Mouse (Mus musculus) left cerebral cortex, postnatal 4 days (tissue): ENCODE data around the gene Nup50. TPM values are rescaled to one million over a fixed set of nuclear protein-coding genes. Genes with fewer than 3 reads are reported as not detected.

Experiments
- DNase-seq: peaks from one replicate; pipeline ENCODE4 v3.0.0-alpha.2; 2022
- intact Hi-C: fragments of 180-260 bp; cut with DNase I; formaldehyde crosslinking; loops from one replicate; pipeline ENCODE4 v1.15.1; 2025
- microRNA-seq: library from miRNA; unstranded; fragments of <30 nt; microRNA quantifications from one replicate; pipeline ENCODE4 v1.2.0, GENCODE M21; 2022
- total RNA-seq, 2 experiments: library from RNA; stranded (reverse); gene quantifications; 2 replicates each; pipeline ENCODE4 v1.2.3; 2021

Nup50 gene
- total RNA-seq, 2 experiments from 2014 or later = 30.5 to 33.9 TPM

DNA sequence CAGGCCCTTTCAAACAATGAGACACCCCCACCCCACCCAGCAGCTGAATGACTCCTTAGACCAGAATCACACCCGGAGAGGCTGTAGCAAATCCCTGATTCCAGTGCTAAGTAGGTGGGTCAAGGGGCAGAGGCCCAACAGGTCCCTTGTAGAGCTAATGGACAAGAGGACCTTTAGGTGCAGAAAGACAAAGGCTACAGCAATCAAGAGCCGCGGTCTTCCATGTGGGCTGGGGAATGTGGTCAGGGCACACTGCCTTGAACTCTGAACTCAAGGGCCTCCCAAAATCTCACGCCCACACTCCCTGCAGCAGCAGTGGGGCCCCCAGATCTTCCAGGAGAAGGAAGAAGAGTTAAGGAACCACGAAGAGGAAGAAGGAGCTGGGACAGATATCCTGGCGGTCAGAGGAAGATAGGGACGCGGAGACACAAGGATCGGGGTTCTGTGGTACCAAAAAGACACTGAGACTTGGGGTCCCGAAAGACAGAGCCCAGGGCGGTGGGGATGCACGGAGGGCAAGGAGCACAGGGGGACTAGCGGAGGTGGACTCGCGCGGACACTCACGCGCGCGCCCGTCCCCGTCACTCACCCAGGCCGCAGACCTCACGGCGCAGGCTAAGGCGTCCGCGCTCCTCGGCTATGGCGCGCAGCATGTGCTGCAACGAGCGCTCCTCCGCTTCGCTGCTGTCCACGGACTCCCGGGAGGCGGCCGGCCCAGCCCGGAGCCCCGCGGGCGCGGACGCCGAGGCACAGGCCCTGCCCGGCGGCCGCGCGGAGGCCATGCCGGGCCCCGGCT is 64.0 kb downstream of the Nup50 start:
- DNase-seq = peak; percentile 50
- intact Hi-C loops = no loop called here

DNA sequence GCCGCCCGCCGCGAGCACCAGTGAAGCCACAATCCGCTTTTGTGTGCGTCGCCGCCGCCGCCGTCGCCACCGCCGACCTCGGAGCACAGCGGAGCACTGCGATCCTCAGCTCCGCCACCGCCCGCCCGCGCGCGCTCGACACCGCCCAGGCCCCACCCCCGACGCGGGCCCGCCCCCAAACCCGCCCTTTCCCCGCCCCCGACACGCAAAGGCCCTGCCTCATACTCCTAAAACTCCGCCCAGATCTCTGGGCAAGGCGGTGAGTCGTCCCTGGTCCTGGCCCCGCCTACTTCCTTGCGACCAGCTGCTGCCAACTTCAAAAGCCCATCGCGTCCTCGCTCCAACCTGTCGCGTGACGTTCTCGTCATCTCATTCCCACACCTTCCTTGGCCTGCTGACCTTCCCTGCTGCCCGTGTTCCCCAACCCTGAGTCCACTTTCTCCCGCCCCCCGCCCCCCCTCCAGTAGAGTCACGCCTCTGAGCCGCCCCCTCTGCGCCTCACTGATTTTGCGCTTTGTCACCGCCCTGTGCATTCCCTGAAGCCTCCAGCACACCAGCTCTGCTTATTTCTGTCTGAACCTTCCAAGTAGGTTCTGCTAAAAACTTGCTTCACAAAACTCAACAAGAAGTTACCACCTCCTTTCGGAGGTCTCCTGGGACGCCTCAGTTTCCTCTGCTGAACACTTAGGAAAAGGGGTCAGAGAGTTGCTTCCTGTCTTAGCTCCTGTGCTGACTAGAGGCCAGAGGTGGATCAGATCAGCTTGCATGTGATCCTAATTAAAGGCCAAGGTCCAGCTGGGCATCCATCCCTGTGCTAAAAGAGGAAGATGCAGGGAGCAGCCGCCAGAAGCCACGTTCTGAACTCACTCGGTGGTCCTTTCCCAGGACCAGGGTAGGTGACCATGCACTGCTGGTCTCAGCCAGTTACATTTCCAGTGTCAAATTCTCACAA is 64.9 kb downstream of the Nup50 start, which contains the start of gene 5031439G07Rik:
TSS of gene 5031439G07Rik (minus strand) at position 678 of the 952 bp plus-strand sequence.
- intact Hi-C loops = no loop called here
- DNase-seq = peak; percentile 93

DNA sequence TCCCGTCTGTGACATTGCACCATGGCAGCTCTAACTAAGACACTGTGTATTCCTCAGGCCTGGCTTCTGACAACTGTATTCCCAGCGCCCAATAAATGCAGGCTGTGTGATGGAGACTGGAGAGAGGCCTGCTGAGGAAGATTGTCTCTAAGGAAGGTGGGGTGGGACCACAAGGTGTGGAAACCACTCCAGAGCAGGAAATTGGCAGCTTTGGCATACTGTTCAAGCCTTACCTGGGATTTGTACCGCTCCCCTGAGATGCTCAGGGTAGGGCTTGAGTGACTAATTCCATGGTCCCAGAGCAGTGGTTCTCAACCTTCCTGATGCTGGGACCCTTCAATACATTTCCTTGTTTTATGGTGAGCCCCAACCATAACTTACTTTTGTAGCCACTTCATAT is 65.9 kb downstream of the Nup50 start:
- DNase-seq = no peak
- intact Hi-C loops = no loop called here

DNA sequence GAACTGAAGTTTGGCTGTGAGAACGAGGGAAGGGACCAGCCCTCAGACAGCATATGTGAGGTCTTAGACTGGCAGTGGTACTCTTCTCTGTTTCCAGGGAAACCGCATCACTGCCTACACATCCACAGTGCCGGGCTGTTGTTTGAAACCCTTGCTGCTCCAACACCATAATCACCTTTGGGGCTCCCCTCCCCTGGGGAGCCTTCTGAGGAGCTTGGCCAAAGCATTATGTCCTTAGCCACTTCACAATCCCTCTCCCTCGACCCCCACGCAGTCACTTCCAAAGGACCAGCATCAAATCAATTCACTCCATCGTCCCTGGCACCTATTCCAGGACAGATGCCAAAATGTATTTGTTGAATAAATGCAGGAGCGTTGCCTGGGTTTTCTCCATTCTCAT is 66.6 kb downstream of the Nup50 start:
- intact Hi-C loops = no loop called here

More for the DNA sequence above, 66.6 kb downstream of the Nup50 start:
- DNase-seq = no peak

Small RNAs within 50 kb of the gene (microRNA-seq; reads per million reads assigned to microRNA genes)
- 519 reads per million, percentile 69 among the genes with 10 or more reads in this experiment for gene Mir1249

Other genes starting within 250 kb of the Nup50 start
- gene Arhgap8, start 203.4 kb upstream of the Nup50 start, total RNA-seq = under 1 TPM; 0.26 to 0.56 TPM
- gene Phf21b, start 67.4 kb upstream of the Nup50 start, total RNA-seq = 10 to 100 TPM in 1 of 2 experiments, 1 to 10 TPM in 1; 9.3 to 13.1 TPM
- 1 to 10 TPM; 1.6 to 1.7 TPM for gene Gm29666, start 3.4 kb upstream of the Nup50 start, total RNA-seq
- 100 to 1,000 TPM; 134 to 161 TPM for gene 5031439G07Rik, start 65.1 kb downstream of the Nup50 start, total RNA-seq
- under 1 TPM in 1 of 2 experiments, not detected in 1; 0.48 TPM for gene Upk3a, start 93.7 kb downstream of the Nup50 start, total RNA-seq
- gene Fam118a, start 105.5 kb downstream of the Nup50 start, total RNA-seq = 10 to 100 TPM; 28.3 to 31.7 TPM
- under 1 TPM; 0.08 to 0.16 TPM for gene Smc1b, start 208.6 kb downstream of the Nup50 start, total RNA-seq
- gene Ribc2, start 208.7 kb downstream of the Nup50 start, total RNA-seq = under 1 TPM; 0.24 to 0.30 TPM